Mouse (Mus musculus): Measurements from ENCODE around the gene Kcnip1. TPM values are rescaled to one million over a fixed set of nuclear protein-coding genes. Genes with fewer than 3 reads are reported as not detected.

Gene Kcnip1
- total and polyA plus RNA-seq, 2 experiments = not detected

DNA sequence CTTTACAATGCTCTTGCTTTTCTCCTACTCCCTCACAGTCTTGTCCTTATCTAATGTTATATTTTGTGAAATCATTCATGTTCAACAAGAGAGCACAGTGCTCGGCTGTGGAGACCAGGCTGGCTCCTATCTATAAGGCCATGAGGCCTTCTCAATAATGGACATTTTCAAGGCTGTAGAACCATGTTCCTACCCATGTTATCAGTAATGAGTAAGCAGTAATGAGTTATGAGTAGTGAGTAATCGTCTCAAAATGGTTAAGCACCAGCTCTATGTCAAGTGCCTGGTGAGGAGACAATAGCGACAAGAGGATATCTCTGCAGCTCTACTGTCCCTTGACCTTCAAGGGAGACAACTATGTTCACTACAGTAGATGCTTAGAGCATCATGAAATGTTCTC, 105.3 kb downstream of the Kcnip1 start:
- Histone ChIP-seq H3K4me3 (ENCODE audit: insufficient read depth, low read depth, low read length) (no peak overlapping the region), H3K9ac (ENCODE audit: low read depth, low read length) (no peak overlapping the region), H3K36me3 (ENCODE audit: control insufficient read depth, insufficient read depth, low read length) (no peaks in the 10 kb centered on the region), H3K27me3 (ENCODE audit: control insufficient read depth, insufficient read depth, low read length) (no peaks in the 10 kb centered on the region), H3K79me2 (ENCODE audit: control insufficient read depth, insufficient read depth, low read length) (no peaks in the 10 kb centered on the region), H3K4me1 (ENCODE audit: control insufficient read depth, insufficient read depth, low read length) (no peaks in the 10 kb centered on the region), H3K27ac (replicated peaks; ENCODE audit: insufficient read depth, low read depth, low read length) (no peak overlapping the region)
- 83% methylated on average over 3 of the region's 3 CpGs for WGBS
- no peak for DNase-seq (ENCODE audit: extremely low read depth, low read depth, low spot score)
- TF ChIP-seq POLR2A (IDR thresholded peaks at IDR 0.05; ENCODE audit: extremely low read depth, insufficient read depth, low read length) (no peak), CTCF (IDR thresholded peaks at IDR 0.05; ENCODE audit: low read depth, low read length) (no peak)

DNA sequence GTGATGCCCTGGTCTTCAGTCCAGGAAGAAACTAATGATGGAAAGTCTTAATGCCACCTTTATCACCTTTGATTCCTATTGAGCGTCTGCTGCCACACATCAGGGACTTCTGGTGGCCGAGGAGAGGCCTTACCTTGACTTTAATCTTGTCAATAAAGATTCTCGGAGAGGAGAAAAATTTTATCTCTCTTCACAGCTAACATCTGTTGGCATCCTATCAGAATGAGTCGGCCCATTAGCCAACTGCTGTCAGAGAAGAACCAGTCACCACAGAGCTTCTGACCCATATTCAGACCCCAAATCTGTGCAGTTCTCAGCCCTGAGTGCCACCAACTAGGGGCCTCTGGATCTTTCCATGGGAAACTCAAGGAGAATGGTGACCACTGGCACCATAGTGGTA, 107.0 kb downstream of the Kcnip1 start:
- Histone ChIP-seq H3K27me3 (ENCODE audit: control insufficient read depth, insufficient read depth, low read length) (no peaks in the 10 kb centered on the region), H3K9ac (ENCODE audit: low read depth, low read length) (no peak overlapping the region), H3K4me3 (ENCODE audit: insufficient read depth, low read depth, low read length) (no peak overlapping the region), H3K27ac (replicated peaks; ENCODE audit: insufficient read depth, low read depth, low read length) (no peak overlapping the region), H3K4me1 (ENCODE audit: control insufficient read depth, insufficient read depth, low read length) (no peaks in the 10 kb centered on the region), H3K36me3 (ENCODE audit: control insufficient read depth, insufficient read depth, low read length) (no peaks in the 10 kb centered on the region), H3K79me2 (ENCODE audit: control insufficient read depth, insufficient read depth, low read length) (no peaks in the 10 kb centered on the region)
- TF ChIP-seq POLR2A (IDR thresholded peaks at IDR 0.05; ENCODE audit: extremely low read depth, insufficient read depth, low read length) = no peak
- TF ChIP-seq CTCF (IDR thresholded peaks at IDR 0.05; ENCODE audit: low read depth, low read length) = no peak
- WGBS = 76% methylated on average over 4 of the region's 4 CpGs
- no peak for DNase-seq (ENCODE audit: extremely low read depth, low read depth, low spot score)

DNA sequence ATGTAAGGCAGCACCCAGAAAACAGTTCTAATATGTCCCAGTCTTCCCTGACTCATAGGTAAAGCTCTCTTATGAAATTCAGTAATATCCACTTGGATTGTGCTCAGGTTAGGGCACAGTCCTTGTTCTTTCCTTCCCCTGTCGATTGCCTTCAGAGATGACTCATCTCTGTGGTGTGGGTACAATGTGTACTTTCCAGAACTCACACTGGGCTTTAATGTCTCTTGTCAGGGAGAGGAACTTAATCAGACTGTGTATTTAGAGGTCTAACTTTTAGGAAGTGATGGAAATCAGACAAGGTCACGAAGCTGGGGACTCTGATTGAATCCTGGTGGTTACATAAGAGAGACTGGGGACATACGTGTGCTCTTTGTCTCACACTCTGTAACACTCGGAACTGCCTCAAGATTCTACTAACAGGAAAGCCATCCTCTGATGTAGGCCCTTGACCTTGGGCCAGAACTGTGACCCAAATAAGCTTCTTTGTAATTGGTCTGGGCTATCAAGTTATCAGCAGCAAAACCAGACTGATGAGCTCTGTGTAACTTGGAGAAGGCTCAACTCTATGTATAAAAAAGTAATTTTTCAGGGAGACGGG, 110.1 kb downstream of the Kcnip1 start:
- TF ChIP-seq POLR2A (IDR thresholded peaks at IDR 0.05; ENCODE audit: extremely low read depth, insufficient read depth, low read length) (no peak), CTCF (IDR thresholded peaks at IDR 0.05; ENCODE audit: low read depth, low read length) (no peak)
- DNase-seq (ENCODE audit: extremely low read depth, low read depth, low spot score) = no peak
- 70% methylated on average over 5 of the region's 5 CpGs for WGBS
- Histone ChIP-seq H3K9ac (ENCODE audit: low read depth, low read length) (no peak overlapping the region), H3K27me3 (ENCODE audit: control insufficient read depth, insufficient read depth, low read length) (no peaks in the 10 kb centered on the region), H3K36me3 (ENCODE audit: control insufficient read depth, insufficient read depth, low read length) (no peaks in the 10 kb centered on the region), H3K4me3 (ENCODE audit: insufficient read depth, low read depth, low read length) (no peak overlapping the region), H3K4me1 (ENCODE audit: control insufficient read depth, insufficient read depth, low read length) (no peaks in the 10 kb centered on the region), H3K27ac (replicated peaks; ENCODE audit: insufficient read depth, low read depth, low read length) (no peak overlapping the region), H3K79me2 (ENCODE audit: control insufficient read depth, insufficient read depth, low read length) (no peaks in the 10 kb centered on the region)

DNA sequence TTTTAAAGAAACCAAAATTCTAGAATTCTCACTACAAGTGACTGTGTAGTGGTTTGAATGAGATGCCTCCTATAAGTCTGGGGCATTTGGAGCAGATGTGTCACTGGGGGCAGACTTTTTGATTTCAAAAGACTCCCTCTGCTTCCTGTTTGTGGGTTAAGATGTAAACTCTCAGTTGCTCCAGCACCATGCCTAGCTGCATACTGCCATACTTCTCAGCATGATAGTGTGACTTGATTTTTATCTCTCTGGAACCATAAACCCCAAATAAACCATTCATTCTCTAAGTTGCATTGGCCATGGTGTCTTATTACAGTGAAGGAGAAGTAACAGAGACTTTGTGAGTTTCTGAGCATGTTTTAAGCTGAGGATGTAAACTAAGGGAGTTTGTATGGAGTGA, 118.0 kb downstream of the Kcnip1 start:
- no peak for TF ChIP-seq POLR2A (IDR thresholded peaks at IDR 0.05; ENCODE audit: extremely low read depth, insufficient read depth, low read length)
- TF ChIP-seq CTCF (IDR thresholded peaks at IDR 0.05; ENCODE audit: low read depth, low read length) = no peak
- Histone ChIP-seq H3K9ac (ENCODE audit: low read depth, low read length) (no peak overlapping the region), H3K27me3 (ENCODE audit: control insufficient read depth, insufficient read depth, low read length) (no peaks in the 10 kb centered on the region), H3K79me2 (ENCODE audit: control insufficient read depth, insufficient read depth, low read length) (no peaks in the 10 kb centered on the region), H3K4me1 (ENCODE audit: control insufficient read depth, insufficient read depth, low read length) (no peaks in the 10 kb centered on the region), H3K4me3 (ENCODE audit: insufficient read depth, low read depth, low read length) (no peak overlapping the region), H3K27ac (replicated peaks; ENCODE audit: insufficient read depth, low read depth, low read length) (no peak overlapping the region), H3K36me3 (ENCODE audit: control insufficient read depth, insufficient read depth, low read length) (no peaks in the 10 kb centered on the region)
- no peak for DNase-seq (ENCODE audit: extremely low read depth, low read depth, low spot score)

DNA sequence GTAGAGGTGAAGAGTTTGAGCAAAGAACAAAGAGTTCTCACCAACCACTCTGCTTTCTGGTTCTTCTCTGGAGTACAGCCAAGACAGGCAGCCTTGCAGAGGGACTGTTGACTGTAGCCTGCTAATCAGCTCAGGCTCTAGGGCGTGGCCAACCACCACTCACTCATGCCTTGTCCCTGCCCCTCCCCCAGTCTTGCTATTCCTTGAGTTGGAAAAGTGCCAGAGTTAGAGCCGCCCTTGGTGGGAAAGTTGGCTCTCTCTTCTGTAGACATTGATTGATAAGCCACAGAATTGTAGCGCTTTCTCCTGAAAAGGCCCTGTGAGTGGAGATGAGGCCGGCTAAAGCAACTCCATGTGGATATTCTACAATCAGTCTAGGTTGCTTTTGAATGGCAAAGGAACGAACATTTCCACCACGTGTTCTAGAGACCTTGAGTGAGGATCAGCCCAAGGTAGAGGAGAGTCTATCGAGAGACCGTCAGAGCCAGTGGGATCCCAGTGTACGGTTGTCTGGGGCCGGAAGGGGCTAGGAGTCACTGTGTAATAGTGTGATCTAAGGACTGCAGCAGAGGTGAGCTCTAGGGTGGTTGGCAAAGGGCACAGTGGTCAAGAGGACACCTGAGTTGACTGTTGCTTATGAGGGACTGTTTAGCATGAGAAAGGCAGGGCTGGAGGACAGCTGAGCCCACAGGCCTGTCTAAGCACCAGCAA, 119.7 kb downstream of the Kcnip1 start:
- Histone ChIP-seq H3K9ac (ENCODE audit: low read depth, low read length) (no peak overlapping the region), H3K79me2 (ENCODE audit: control insufficient read depth, insufficient read depth, low read length) (no peaks in the 10 kb centered on the region), H3K27me3 (ENCODE audit: control insufficient read depth, insufficient read depth, low read length) (no peaks in the 10 kb centered on the region), H3K4me1 (ENCODE audit: control insufficient read depth, insufficient read depth, low read length) (no peaks in the 10 kb centered on the region), H3K36me3 (ENCODE audit: control insufficient read depth, insufficient read depth, low read length) (no peaks in the 10 kb centered on the region), H3K27ac (replicated peaks; ENCODE audit: insufficient read depth, low read depth, low read length) (no peak overlapping the region), H3K4me3 (ENCODE audit: insufficient read depth, low read depth, low read length) (no peak overlapping the region)
- DNase-seq (ENCODE audit: extremely low read depth, low read depth, low spot score) = no peak
- TF ChIP-seq POLR2A (IDR thresholded peaks at IDR 0.05; ENCODE audit: extremely low read depth, insufficient read depth, low read length) = no peak
- TF ChIP-seq CTCF (IDR thresholded peaks at IDR 0.05; ENCODE audit: low read depth, low read length) = no peak
- WGBS = 53% methylated on average over 10 of the region's 10 CpGs

DNA sequence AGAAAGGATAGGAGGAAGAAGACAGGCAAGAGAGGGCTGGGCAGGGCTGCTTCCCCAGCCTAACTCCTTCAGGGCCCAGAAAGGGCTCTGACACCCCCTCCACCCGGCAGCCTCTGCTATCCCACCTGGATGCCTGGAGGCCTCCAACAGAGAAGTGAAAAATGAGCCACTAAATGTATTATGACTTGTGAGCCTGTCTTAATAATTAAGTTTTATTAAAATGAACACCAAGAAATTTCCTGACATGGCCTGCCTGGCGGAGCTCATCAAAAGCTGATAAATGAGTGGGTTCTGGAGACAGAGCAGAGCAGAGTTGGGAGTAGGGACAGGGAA, 120.3 kb downstream of the Kcnip1 start:
- TF ChIP-seq CTCF (IDR thresholded peaks at IDR 0.05; ENCODE audit: low read depth, low read length) (no peak), POLR2A (IDR thresholded peaks at IDR 0.05; ENCODE audit: extremely low read depth, insufficient read depth, low read length) (no peak)
- H3K4me3 ChIP-seq (ENCODE audit: insufficient read depth, low read depth, low read length) = no peak overlapping the region
- no peaks in the 10 kb centered on the region for H3K36me3 ChIP-seq (ENCODE audit: control insufficient read depth, insufficient read depth, low read length)
- WGBS = 73% methylated on average over 2 of the region's 2 CpGs
- H3K27me3 ChIP-seq (ENCODE audit: control insufficient read depth, insufficient read depth, low read length) = no peaks in the 10 kb centered on the region
- no peak overlapping the region; the same call in 1 of the 2 replicates for H3K27ac ChIP-seq (replicated peaks; ENCODE audit: insufficient read depth, low read depth, low read length)
- H3K9ac ChIP-seq (ENCODE audit: low read depth, low read length) = no peak overlapping the region
- no peaks in the 10 kb centered on the region for H3K4me1 ChIP-seq (ENCODE audit: control insufficient read depth, insufficient read depth, low read length)
- no peak for DNase-seq (ENCODE audit: extremely low read depth, low read depth, low spot score)
- no peaks in the 10 kb centered on the region for H3K79me2 ChIP-seq (ENCODE audit: control insufficient read depth, insufficient read depth, low read length)
